Mouse (Mus musculus) bone marrow macrophage, adult 2 months (primary cell): Measurements from ENCODE around the gene Clk2. TPM values are rescaled to one million over a fixed set of nuclear protein-coding genes. Genes with fewer than 3 reads are reported as not detected.

ENCODE experiments used
- H3K27ac ChIP-seq: 2 replicates; pipeline ENCODE4 v1.5.1; 2012; ENCODE audit warnings: low read depth, low read length; ENCODE audit not compliant: insufficient read depth
- H3K4me1 ChIP-seq: 2 replicates; pipeline ENCODE4 v1.6.1; 2012; ENCODE audit warnings: low read length; ENCODE audit not compliant: control insufficient read depth, insufficient read depth
- H3K4me3 ChIP-seq: 2 replicates; pipeline ENCODE4 v1.5.1; 2012; ENCODE audit warnings: mild to moderate bottlenecking, low read length, moderate library complexity; ENCODE audit not compliant: insufficient read depth
- CTCF ChIP-seq: IDR thresholded peaks from 2 replicates; pipeline ENCODE4 v1.5.1; 2012; ENCODE audit warnings: low read depth, mild to moderate bottlenecking, low read length, moderate library complexity
- POLR2A ChIP-seq: IDR thresholded peaks from 2 replicates; pipeline ENCODE4 v1.6.1; 2012; ENCODE audit warnings: mild to moderate bottlenecking, low read depth, low read length, borderline replicate concordance
- polyA plus RNA-seq: library from polyadenylated mRNA; stranded (reverse); fragments of >200 nt; gene quantifications from 2 replicates; pipeline ENCODE4 v1.2.4, GENCODE M21; 2012; ENCODE audit not compliant: missing spikeins, insufficient read depth, insufficient read length

The Clk2 gene
- polyA plus RNA-seq, 1 experiment: 52.5 TPM

DNA sequence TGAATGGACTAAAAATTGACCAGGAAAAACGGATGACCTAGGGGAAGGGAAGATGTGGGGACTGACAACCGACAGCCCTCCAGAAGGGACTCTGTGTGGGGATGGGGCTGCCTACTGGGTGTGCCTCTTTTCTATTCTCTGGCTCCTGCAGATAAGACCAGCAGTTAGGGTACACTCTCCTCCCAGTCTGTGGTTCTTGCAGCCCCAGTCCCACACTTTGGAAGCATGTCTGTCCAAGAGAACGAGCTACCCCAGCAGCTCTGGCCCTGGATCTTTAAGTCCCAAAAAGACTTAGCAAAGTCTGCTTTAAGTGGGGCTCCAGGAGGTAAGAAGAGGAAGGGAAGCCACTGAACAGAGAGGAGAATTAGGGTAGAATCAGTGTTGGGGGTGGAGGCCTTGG, 28.6 kb upstream of the Clk2 start, which contains the start of gene Pklr:
Gene Pklr (plus strand): TSS at position 185 of the 400 bp plus-strand sequence.
- Histone ChIP-seq H3K4me3 (no peak within 1 kb of the TSS), H3K27ac (no peak within 1 kb of the TSS), H3K4me1 (no peaks in the 10 kb centered on the region)
- no peak for TF ChIP-seq CTCF
- TF ChIP-seq POLR2A: no peak

- H3K27ac ChIP-seq: no peak overlapping the region
- no peak overlapping the region for H3K4me3 ChIP-seq
These were observed 28.2 kb upstream of the Clk2 start for GRCm38 (mm10) chr3:89136365-89136764.

DNA sequence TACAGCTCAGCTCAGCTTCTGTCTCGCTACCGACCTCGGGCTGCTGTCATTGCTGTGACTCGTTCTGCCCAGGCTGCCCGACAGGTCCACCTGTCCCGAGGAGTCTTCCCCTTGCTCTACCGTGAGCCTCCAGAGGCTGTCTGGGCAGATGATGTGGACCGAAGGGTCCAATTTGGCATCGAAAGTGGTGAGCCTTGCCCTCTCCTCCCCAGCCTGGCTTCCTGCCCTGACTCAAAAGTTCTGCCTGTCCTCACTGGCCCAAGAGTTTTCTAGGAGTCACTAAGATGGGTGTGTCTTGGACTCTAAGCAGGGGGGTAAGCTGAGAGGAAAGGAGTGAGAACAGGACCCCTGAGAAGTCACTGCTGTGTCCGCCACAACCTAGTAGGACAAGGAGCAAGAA, 19.8 kb upstream of the Clk2 start:
- Histone ChIP-seq H3K27ac (no peak overlapping the region), H3K4me3 (no peak overlapping the region), H3K4me1 (no peaks in the 10 kb centered on the region)
- TF ChIP-seq POLR2A (no peak), CTCF (no peak)

More at GRCm38 (mm10) chr3:89136365-89136764, 28.2 kb upstream of the Clk2 start:
- TF ChIP-seq POLR2A (no peak), CTCF (no peak)
- no peaks in the 10 kb centered on the region for H3K4me1 ChIP-seq

DNA sequence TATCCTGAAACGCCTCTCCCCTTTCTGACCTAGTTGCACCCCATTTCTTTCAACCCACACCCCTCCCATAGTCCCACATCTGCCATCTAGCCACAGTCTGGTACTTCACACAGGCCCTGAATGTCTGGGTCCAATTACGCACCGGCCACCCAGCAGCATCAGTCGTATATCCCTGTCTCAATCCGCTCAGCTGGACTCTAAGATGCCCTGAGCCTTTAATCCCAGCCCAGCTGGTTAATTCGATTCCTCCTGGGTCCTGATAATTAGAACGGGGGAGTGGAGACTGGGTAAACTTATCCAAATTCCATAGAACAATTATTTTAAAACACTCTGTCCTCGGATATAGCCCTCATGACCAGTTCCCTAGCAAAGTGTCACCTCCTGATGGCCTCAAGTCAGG, 19.0 kb upstream of the Clk2 start:
- Histone ChIP-seq H3K4me3 (no peak overlapping the region), H3K27ac (no peak overlapping the region), H3K4me1 (no peaks in the 10 kb centered on the region)
- TF ChIP-seq CTCF: no peak
- no peak for TF ChIP-seq POLR2A

DNA sequence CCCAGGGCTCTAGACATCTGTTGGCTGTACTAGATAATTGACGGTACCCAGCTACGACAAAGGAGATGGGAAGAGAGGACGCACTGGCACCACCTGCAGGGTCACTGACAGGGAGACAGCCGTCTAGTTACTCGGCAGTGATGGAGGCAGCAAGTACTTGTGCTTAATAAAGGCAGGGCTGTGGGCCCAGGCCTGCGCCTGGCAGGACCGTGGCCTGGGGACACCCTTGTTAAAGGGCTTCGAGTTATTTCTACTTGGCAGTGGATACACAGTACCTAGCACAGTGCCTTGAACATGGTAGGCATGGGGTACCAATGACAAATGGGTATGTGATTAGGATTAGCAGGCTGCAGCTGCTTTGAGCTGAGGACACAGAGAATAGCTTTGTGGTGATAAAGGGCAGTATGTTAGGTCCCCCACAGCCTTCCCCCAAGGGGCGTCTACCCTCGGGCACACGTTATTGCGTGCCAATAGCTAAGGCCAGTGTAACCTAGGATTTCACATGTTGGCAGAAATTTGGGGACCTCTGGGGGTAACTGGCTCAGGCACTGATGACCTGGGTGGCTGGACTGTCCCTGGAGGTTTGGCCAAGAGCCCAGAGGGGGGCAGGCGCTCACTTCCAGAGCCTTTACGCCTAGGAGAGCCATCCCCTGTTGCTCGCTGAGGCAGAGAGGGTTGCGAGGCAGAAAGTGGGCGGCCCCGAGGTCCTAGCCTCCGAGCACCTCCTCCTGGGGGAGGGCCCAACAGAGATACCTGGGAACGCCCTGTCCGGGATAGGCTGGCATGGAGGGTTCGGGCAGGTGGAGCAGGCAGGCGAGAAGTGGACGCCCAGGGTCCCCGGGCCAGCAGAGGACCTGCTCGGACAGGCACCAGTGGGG, 17.3 kb upstream of the Clk2 start:
- Histone ChIP-seq H3K4me1 (no peaks in the 10 kb centered on the region), H3K27ac (no peak overlapping the region), H3K4me3 (0 out of 2 replicates have a peak overlapping the region, but pooled peaks have one; percentile 16)
- TF ChIP-seq POLR2A (no peak), CTCF (no peak)

DNA sequence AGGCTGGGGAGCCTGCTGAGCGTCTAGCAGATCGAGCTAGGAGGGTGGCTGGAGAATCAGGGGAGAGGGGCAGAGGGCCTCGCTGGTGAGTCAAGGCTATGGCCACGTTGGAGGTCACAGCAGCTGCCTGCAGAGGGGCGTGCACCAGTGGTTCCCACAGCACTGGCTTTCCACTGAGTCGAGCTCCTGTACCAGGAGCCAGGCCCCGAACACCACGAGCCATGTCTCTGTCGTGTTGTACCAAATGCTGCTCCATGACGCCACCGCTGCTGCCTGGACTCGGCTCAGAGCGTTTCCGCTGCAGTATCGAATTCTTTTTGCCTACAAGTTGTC, 16.6 kb upstream of the Clk2 start:
- TF ChIP-seq CTCF (no peak), POLR2A (no peak)
- Histone ChIP-seq H3K4me3 (peak overlapping the region; percentile 16; the same call in 1 of the 2 replicates), H3K27ac (no peak overlapping the region), H3K4me1 (no peaks in the 10 kb centered on the region)

- H3K27ac ChIP-seq: no peak overlapping the region
- no peaks in the 10 kb centered on the region for H3K4me1 ChIP-seq
- TF ChIP-seq POLR2A (no peak), CTCF (no peak)
- no peak overlapping the region for H3K4me3 ChIP-seq
These were observed 16.0 kb upstream of the Clk2 start for GRCm38 (mm10) chr3:89148567-89148966.

DNA sequence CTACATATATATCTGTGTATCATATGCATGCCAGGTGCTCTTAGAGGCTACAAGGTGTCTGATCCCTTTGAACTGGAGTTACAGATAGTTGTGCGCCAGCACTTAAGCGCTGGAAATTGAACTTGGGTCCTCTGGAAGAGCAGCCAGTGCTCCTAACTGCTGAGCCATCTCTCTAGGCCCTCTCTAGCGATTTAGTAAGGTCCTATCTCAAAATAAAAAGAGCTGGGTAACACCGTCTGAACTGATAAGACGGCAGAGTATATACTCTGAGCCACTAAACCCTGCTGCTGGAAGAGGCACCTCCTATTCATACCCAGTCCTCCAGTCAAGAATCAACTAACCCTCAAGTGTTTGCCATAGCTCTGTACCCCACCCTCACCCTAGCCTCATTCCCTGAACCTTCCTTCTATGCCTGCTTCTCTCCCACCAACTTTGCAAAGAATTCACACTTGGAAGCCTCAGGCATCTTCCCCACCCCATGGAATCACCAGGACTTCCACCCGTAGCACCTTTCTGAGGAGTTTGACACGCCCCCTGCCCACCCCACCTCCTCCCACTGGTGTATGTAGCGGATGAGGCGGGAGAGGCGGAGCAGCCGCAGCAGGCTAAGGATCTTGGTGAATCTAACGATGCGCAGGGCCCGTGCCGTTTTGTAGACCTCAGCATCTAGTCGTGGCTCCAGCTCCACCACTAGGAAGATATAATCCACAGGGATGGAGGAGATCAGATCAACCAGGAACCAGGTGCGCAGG, 12.3 kb upstream of the Clk2 start:
- TF ChIP-seq POLR2A (no peak), CTCF (no peak)

GRCm38 (mm10) chr3:89156951-89157350, 7.6 kb upstream of the Clk2 start:
- no peak overlapping the region for H3K27ac ChIP-seq
- no peak overlapping the region for H3K4me3 ChIP-seq
- no peak for TF ChIP-seq POLR2A
- TF ChIP-seq CTCF: no peak
- H3K4me1 ChIP-seq: peaks cover 6% of the 10 kb centered on the region

More for the DNA sequence above, 12.3 kb upstream of the Clk2 start:
- peaks cover 2% of the 10 kb centered on the region; the same call in 1 of the 2 replicates for H3K4me1 ChIP-seq
- H3K4me3 ChIP-seq: no peak overlapping the region
- no peak overlapping the region for H3K27ac ChIP-seq

DNA sequence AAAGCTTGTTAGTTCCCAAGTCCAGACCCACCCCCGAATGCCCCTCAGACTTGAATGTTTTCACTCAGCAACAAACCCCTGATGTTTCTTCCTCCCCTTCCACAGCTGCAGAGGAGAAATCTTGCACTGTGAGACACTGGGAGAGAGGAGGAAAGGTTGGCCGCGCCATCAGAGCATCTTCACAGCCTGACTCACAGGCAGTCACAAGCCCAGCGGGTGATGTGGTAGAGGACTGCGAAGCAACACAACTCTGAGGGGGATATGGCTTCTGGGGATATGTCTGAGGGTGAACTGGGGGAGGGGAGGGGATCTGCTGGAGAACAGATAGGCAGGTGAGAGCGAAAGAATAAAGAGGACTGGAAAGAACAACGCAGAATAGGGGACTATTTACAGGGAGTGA, 5.9 kb upstream of the Clk2 start:
- TF ChIP-seq CTCF: no peak
- no peak for TF ChIP-seq POLR2A
- Histone ChIP-seq H3K4me3 (no peak overlapping the region), H3K27ac (no peak overlapping the region), H3K4me1 (peaks cover 12% of the 10 kb centered on the region)
